Mouse (Mus musculus) cerebellum, postnatal 25 days (tissue): ENCODE data around the gene Mocs1.

Source experiments
- DNase-seq, 2 experiments: peaks; one replicate each; pipeline ENCODE4 v3.0.0; 2021; ENCODE audit warnings: mixed read lengths in 2 of 2

Mocs1 gene

DNA sequence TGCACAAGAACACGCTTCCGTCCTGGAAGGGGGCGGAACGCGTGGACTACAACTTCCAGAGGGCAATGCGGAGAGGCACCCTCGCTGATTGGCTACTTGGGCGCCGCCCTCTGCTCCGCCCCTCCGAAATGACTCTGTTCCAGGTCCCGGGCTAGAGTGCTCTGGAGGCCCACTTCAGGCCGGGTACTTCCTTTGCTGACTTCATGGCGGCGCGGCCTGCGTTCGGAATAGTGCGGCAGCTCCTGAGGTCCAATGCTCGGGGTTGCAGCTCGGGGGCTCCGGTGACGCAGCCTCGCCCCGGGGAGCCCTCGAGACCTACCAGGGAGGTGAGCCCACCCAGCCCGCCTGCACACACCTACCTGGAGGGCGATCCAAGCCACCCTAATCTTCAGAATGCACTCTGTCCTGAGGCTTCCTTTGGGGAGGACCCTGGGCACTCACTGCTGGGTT, at the start of gene Mocs1:
Mocs1 (plus strand) TSS at position 124 of the 450 bp plus-strand sequence.
- peak; percentile 92 to 94 for DNase-seq

- no peak for DNase-seq
Measured at GRCm38 (mm10) chr17:49379645-49380044, 48.5 kb upstream of the Mocs1 start.

GRCm38 (mm10) chr17:49384217-49384943, 43.8 kb upstream of the Mocs1 start:
- DNase-seq: no peak

GRCm38 (mm10) chr17:49387741-49388140, 40.4 kb upstream of the Mocs1 start:
- no peak for DNase-seq

- no peak for DNase-seq
Measured at GRCm38 (mm10) chr17:49392751-49393150, 35.4 kb upstream of the Mocs1 start.

DNA sequence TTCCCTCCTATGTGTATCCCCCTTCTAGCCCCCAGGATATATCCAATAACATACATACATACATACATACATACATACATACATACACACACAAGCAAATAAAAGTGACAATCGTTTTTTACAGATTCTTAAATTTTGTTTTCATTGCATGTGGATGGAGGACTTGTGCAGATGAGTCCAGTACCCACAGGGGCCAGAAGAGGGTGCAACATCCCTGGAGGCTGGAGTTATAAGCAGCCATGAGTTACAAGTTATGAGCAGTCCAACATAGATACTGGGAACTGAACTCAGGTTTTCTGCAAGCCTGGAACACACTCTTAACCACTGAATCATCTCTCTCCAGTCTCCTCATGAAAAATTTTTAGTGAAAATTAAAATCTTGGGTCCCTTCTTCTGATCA, 33.3 kb upstream of the Mocs1 start:
- DNase-seq: peak in 1 of 2 experiments; percentile 44

- DNase-seq: no peak
Measured at GRCm38 (mm10) chr17:49399605-49400004, 28.6 kb upstream of the Mocs1 start.

DNA sequence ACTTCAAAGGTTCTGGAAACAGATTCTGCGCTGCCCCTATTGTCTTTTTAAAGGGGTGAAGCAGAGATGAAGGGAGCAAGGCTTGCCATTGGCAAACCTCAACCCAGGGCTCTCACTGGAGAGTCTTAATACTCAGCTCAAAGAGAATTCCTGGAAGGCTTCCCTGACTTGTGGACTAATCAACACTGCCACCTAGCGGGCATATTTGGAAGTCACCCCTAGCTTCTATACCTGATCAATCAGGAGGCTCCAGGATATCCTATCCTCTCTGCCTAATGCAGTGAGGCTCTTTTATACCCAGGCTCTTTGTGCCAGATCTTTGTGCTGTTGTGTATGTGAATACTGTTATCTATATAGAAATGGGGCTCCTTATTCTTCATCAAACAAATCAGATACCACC, 28.0 kb upstream of the Mocs1 start:
- DNase-seq: peak; percentile 85 to 90

DNA sequence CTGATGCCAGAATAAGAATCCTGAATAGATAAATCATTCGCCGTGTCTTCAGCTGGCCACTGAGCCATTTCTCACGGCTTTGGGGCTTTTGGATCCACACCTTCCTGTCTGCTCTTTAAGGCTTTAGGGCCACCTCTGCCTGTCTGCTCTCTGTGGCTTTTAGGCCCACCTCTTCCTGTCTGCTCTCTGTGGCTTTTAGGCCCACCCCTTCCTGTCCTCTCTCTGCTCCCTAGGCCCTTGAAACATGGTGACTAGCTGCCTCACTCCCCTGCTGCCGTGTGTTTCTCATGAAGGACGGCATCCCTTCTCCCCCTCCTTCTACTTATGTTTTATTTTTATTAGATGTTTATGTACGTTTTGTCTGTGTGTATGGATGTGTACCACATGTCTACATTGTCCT, 25.0 kb upstream of the Mocs1 start:
- no peak for DNase-seq

- no peak for DNase-seq
Measured at GRCm38 (mm10) chr17:49405927-49406326, 22.2 kb upstream of the Mocs1 start.

GRCm38 (mm10) chr17:49412974-49413373, 15.2 kb upstream of the Mocs1 start:
- DNase-seq: no peak

DNA sequence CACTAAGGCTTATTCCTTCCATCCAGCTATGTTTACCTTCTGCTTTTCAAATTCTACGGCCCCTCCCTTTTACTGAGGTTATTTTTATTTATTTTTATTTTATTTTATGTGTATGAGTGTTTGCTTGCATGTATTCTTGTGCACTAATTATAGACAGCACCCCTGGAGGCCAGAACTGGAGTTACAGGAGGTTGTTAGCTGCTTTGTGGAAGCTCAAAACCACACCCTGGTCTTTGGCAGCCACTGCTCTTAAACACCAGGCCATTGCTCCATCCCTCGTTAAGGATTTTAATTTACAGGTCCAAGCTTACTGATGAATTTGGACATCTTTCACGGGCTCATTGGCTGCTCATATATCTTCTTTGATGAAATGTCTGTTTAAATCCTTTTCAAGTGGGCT, 14.6 kb upstream of the Mocs1 start:
- peak in 1 of 2 experiments; percentile 38 for DNase-seq

GRCm38 (mm10) chr17:49416228-49416627, 11.9 kb upstream of the Mocs1 start:
- DNase-seq: no peak

GRCm38 (mm10) chr17:49419813-49420212, 8.3 kb upstream of the Mocs1 start:
- no peak for DNase-seq

- no peak for DNase-seq
Measured at GRCm38 (mm10) chr17:49422286-49423066, 5.7 kb upstream of the Mocs1 start.

DNA sequence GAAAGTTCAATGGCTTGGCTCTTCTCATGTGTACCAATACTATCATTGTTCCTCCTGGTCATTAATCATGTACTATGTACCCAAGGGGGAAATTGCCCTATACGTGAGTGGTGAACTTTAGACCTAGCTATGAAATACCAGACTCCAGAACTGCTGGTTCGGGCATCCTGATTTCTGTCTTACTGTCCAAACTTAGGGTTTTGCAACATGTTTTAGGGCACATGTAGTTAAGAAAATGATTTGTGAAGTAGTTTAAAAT, 5.2 kb upstream of the Mocs1 start:
- DNase-seq: no peak

GRCm38 (mm10) chr17:49423872-49424271, 4.3 kb upstream of the Mocs1 start:
- DNase-seq: no peak

GRCm38 (mm10) chr17:49427631-49428238, 427 bp upstream of the Mocs1 start:
- peak in 1 of 2 experiments; percentile 50 for DNase-seq

DNA sequence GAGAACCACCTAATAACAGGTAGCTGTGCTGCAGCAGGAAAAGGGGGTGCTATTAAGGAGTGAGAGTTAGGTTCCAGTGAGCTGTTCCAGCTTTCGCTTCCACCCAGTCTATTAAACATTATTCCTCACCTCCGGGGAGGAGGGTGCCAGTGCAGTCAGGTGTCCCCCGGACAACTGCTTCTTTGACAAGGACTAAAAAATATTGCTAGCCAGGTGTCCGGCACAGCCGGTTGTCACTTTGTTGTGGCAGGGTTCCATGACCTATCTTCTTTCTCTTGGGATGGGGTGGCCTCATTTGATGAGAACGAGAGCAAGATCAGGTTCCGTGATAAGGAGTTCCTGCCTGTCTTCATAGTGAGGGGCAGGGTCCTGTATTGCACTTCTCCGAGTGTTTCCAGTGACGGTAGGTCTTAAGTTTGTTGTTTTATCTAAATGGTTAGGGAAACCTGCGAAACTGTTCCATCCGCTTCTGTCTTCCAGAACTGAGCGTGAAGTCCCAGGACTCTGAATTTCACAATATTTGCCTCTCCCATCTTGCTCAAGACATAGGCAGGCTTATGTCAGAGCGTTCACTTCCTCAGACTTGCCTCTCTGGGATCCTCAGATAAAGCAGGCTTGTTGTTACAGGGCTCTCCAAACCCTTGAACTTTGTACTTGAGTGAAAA, 721 bp downstream of the Mocs1 start:
- peak; percentile 60 to 65 for DNase-seq

DNA sequence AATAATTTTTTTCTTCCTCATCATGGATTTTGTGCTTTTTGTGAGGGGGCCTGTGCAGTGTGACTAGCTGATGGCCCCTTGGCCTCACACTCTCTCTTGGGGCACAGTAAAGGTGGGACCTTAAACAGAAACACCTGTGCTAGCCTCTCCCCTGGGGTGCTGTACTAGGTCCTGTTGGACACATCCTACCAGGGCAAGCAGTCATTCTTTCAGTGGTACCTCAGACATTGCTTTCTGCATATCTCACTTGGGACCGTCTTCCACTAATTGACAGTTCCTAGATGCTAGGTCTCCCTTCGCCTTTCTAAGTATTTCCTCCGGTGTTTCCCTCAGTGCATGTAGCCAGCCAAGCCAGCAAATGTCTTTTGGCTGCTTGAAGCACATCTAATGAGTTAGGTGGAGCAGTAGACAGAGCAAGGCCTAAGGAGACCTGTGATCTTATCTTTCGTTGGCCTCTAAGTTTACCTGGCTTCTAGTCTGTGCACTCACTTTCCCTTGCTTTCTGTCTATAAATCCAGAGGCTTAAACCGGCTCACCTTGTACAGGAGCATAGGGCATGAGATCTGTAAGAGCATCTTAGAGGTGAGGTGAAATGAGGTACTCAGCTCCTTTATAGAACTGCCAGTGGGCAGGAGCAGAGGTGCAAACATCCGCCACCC, 1.4 kb downstream of the Mocs1 start:
- DNase-seq: peak; percentile 16 to 24

DNA sequence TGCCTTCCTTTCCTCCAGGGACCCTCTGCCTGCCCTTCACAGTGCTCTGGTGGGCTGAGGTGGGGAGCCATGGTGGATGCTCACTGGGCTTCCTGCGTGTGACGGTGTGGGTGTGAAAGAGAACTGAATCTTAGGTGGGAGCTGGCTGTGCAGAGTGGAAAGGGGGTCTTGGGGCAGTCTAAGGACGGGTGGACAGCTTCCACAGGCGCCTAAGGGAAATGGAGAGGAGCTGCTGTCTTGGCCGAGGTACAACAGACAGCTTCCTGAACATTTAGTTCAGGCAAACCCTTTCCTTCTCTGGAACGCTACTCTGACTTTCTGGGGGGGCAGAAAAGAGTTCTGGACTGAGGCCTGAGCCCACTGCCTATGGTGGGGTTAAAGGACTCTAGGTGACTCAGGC, 2.0 kb downstream of the Mocs1 start:
- peak in 1 of 2 experiments; percentile 12 for DNase-seq

- peak; percentile 19 to 30 for DNase-seq
Measured at GRCm38 (mm10) chr17:49431176-49431575, 3.0 kb downstream of the Mocs1 start.
